Mouse (Mus musculus) kidney, postnatal 14 days (tissue): ENCODE measurements around the gene Pigc.

Experiments used
- DNase-seq: peaks from one replicate; pipeline ENCODE4 v3.0.0; 2022; ENCODE audit warnings: mixed read lengths

Gene Pigc

GRCm38 (mm10) chr1:162008631-162009067 is 39.7 kb downstream of the Pigc start:
- no peak for DNase-seq

GRCm38 (mm10) chr1:162009086-162009485 is 40.1 kb downstream of the Pigc start:
- DNase-seq: no peak

GRCm38 (mm10) chr1:162011523-162012245 is 42.7 kb downstream of the Pigc start:
- DNase-seq: no peak

GRCm38 (mm10) chr1:162013561-162013960 is 44.6 kb downstream of the Pigc start:
- no peak for DNase-seq

- no peak for DNase-seq
Observed at GRCm38 (mm10) chr1:162015247-162015862, 46.4 kb downstream of the Pigc start.

GRCm38 (mm10) chr1:162016982-162017381 is 48.0 kb downstream of the Pigc start:
- DNase-seq: no peak

GRCm38 (mm10) chr1:162017975-162018600 is 49.1 kb downstream of the Pigc start:
- DNase-seq: no peak

GRCm38 (mm10) chr1:162018601-162018977 is 49.6 kb downstream of the Pigc start:
- DNase-seq: no peak

- DNase-seq: no peak
Observed at GRCm38 (mm10) chr1:162020303-162020731, 51.3 kb downstream of the Pigc start.

GRCm38 (mm10) chr1:162020766-162021165 is 51.8 kb downstream of the Pigc start:
- DNase-seq: no peak
